Mouse (Mus musculus): ENCODE measurements around the gene Krtap19-4. TPM values are rescaled to one million over a fixed set of nuclear protein-coding genes. Genes with fewer than 3 reads are reported as not detected.

The Krtap19-4 gene
- polyA plus RNA-seq, 1 experiment from 2014 or later: not detected

- H3K9ac ChIP-seq (ENCODE audit: low read length): no peak overlapping the region
- H3K4me3 ChIP-seq (ENCODE audit: low read depth, low read length): no peak overlapping the region
- WGBS: 79% methylated on average over 4 of the region's 4 CpGs
- H3K27ac ChIP-seq (ENCODE audit: low read depth, low read length): no peak overlapping the region
- no peaks in the 10 kb centered on the region for H3K4me1 ChIP-seq (ENCODE audit: control insufficient read depth, insufficient read depth, low read length)
- DNase-seq (ENCODE audit: low spot score, missing footprints): no peak
- H3K4me2 ChIP-seq: no peak overlapping the region
- H3K27me3 ChIP-seq (ENCODE audit: control insufficient read depth, insufficient read depth, low read length): no peaks in the 10 kb centered on the region
- ATAC-seq (ENCODE audit: low FRiP score): no peak
- H3K36me3 ChIP-seq (ENCODE audit: control insufficient read depth, insufficient read depth, low read length): no peaks in the 10 kb centered on the region
- no peaks in the 10 kb centered on the region for H3K9me3 ChIP-seq (ENCODE audit: control insufficient read depth, low read length)
Measured at GRCm38 (mm10) chr16:88848558-88848957, 36.3 kb downstream of the Krtap19-4 start.

GRCm38 (mm10) chr16:88847363-88847762 is 37.5 kb downstream of the Krtap19-4 start:
- Histone ChIP-seq H3K9ac (ENCODE audit: low read length) (no peak overlapping the region), H3K27ac (ENCODE audit: low read depth, low read length) (no peak overlapping the region), H3K4me2 (no peak overlapping the region), H3K36me3 (ENCODE audit: control insufficient read depth, insufficient read depth, low read length) (no peaks in the 10 kb centered on the region), H3K27me3 (ENCODE audit: control insufficient read depth, insufficient read depth, low read length) (no peaks in the 10 kb centered on the region), H3K9me3 (ENCODE audit: control insufficient read depth, low read length) (no peaks in the 10 kb centered on the region), H3K4me1 (ENCODE audit: control insufficient read depth, insufficient read depth, low read length) (no peaks in the 10 kb centered on the region), H3K4me3 (ENCODE audit: low read depth, low read length) (no peak overlapping the region)
- 87% methylated on average over 1 of the region's 1 CpGs for WGBS
- DNase-seq (ENCODE audit: low spot score, missing footprints) (no peak), ATAC-seq (ENCODE audit: low FRiP score) (no peak)

Other genes with a start within 250 kb of the Krtap19-4 start
- gene Krtap26-1, start 237.3 kb downstream of the Krtap19-4 start, polyA plus RNA-seq (2014; fragmentation: Nextera tagmentation; extraction: Ambion mirVana): not detected in 2 replicates
- not detected in 2 replicates for gene Krtap27-1, start 213.4 kb downstream of the Krtap19-4 start, polyA plus RNA-seq (2014; fragmentation: Nextera tagmentation; extraction: Ambion mirVana)
- not detected in 2 replicates for gene 2310061N02Rik, start 177.1 kb downstream of the Krtap19-4 start, polyA plus RNA-seq (2014; fragmentation: Nextera tagmentation; extraction: Ambion mirVana)
- not detected in 2 replicates for gene Krtap13-1, start 156.2 kb downstream of the Krtap19-4 start, polyA plus RNA-seq (2014; fragmentation: Nextera tagmentation; extraction: Ambion mirVana)
- gene Krtap13, start 133.5 kb downstream of the Krtap19-4 start, polyA plus RNA-seq (2014; fragmentation: Nextera tagmentation; extraction: Ambion mirVana): not detected in 2 replicates
- not detected in 2 replicates for gene 2310034C09Rik, start 126.2 kb downstream of the Krtap19-4 start, polyA plus RNA-seq (2014; fragmentation: Nextera tagmentation; extraction: Ambion mirVana)
- not detected in 2 replicates for gene 2310057N15Rik, start 110.9 kb downstream of the Krtap19-4 start, polyA plus RNA-seq (2014; fragmentation: Nextera tagmentation; extraction: Ambion mirVana)
- not detected in 2 replicates for gene Gm5965, start 107.2 kb downstream of the Krtap19-4 start, polyA plus RNA-seq (2014; fragmentation: Nextera tagmentation; extraction: Ambion mirVana)
- gene Gm20741, start 72.9 kb downstream of the Krtap19-4 start, polyA plus RNA-seq (2014; fragmentation: Nextera tagmentation; extraction: Ambion mirVana): not detected in 2 replicates
- gene Krtap15, start 64.9 kb downstream of the Krtap19-4 start, polyA plus RNA-seq (2014; fragmentation: Nextera tagmentation; extraction: Ambion mirVana): not detected in 2 replicates
- not detected in 2 replicates for gene Krtap14, start 58.9 kb downstream of the Krtap19-4 start, polyA plus RNA-seq (2014; fragmentation: Nextera tagmentation; extraction: Ambion mirVana)
- not detected in 2 replicates for gene Krtap19-1, start 15.7 kb downstream of the Krtap19-4 start, polyA plus RNA-seq (2014; fragmentation: Nextera tagmentation; extraction: Ambion mirVana)
- gene Krtap19-2, start 10.8 kb downstream of the Krtap19-4 start, polyA plus RNA-seq (2014; fragmentation: Nextera tagmentation; extraction: Ambion mirVana): not detected in 2 replicates
- not detected in 2 replicates for gene Krtap19-3, start 7.1 kb downstream of the Krtap19-4 start, polyA plus RNA-seq (2014; fragmentation: Nextera tagmentation; extraction: Ambion mirVana)
- not detected in 2 replicates for gene Krtap19-5, start 11.4 kb upstream of the Krtap19-4 start, polyA plus RNA-seq (2014; fragmentation: Nextera tagmentation; extraction: Ambion mirVana)
- gene Krtap19-9b, start 47.2 kb upstream of the Krtap19-4 start, polyA plus RNA-seq (2014; fragmentation: Nextera tagmentation; extraction: Ambion mirVana): not detected in 2 replicates
- not detected in 2 replicates for gene Krtap16-3, start 77.8 kb upstream of the Krtap19-4 start, polyA plus RNA-seq (2014; fragmentation: Nextera tagmentation; extraction: Ambion mirVana)
- not detected in 2 replicates for gene Krtap22-2, start 125.7 kb upstream of the Krtap19-4 start, polyA plus RNA-seq (2014; fragmentation: Nextera tagmentation; extraction: Ambion mirVana)
- not detected in 2 replicates for gene Gm10229, start 130.2 kb upstream of the Krtap19-4 start, polyA plus RNA-seq (2014; fragmentation: Nextera tagmentation; extraction: Ambion mirVana)
- not detected in 2 replicates for gene Krtap6-1, start 146.6 kb upstream of the Krtap19-4 start, polyA plus RNA-seq (2014; fragmentation: Nextera tagmentation; extraction: Ambion mirVana)
- not detected in 2 replicates for gene Gm10228, start 156.4 kb upstream of the Krtap19-4 start, polyA plus RNA-seq (2014; fragmentation: Nextera tagmentation; extraction: Ambion mirVana)
- not detected in 2 replicates for gene Krtap6-5, start 162.8 kb upstream of the Krtap19-4 start, polyA plus RNA-seq (2014; fragmentation: Nextera tagmentation; extraction: Ambion mirVana)
- not detected in 2 replicates for gene 1110025L11Rik, start 178.9 kb upstream of the Krtap19-4 start, polyA plus RNA-seq (2014; fragmentation: Nextera tagmentation; extraction: Ambion mirVana)
- gene Krtap6-3, start 198.9 kb upstream of the Krtap19-4 start, polyA plus RNA-seq (2014; fragmentation: Nextera tagmentation; extraction: Ambion mirVana): not detected in 2 replicates

All from midbrain, embryonic 11.5 days (tissue).